Mouse (Mus musculus) forebrain, embryonic 16.5 days (tissue): Measurements from ENCODE around the gene 3110082I17Rik. TPM values are rescaled to one million over a fixed set of nuclear protein-coding genes. Genes with fewer than 3 reads are reported as not detected.
A peak's percentile ranks its signal among the peaks of the same experiment; 100 is the strongest.

Experiments
- ATAC-seq: fragments of 200-750 bp; cut with Nextera tagmentation; 2 replicates; pipeline ENCODE4 v1.8.0; 2017; ENCODE audit warnings: mild to moderate bottlenecking, moderate library complexity
- H3K27ac ChIP-seq: fragments of 300-500 bp; sonication (generic); 2 replicates; pipeline ENCODE4 v1.5.1; 2014; ENCODE audit warnings: low read length, control low read depth
- H3K27me3 ChIP-seq: fragments of 300-500 bp; sonication (generic); replicated peaks from 2 replicates; pipeline ENCODE4 v1.6.1; 2014; ENCODE audit warnings: low read length; ENCODE audit not compliant: control insufficient read depth, insufficient read depth
- H3K36me3 ChIP-seq: fragments of 300-500 bp; sonication (generic); 2 replicates; pipeline ENCODE4 v1.6.1; 2014; ENCODE audit not compliant: control insufficient read depth, insufficient read depth
- H3K4me1 ChIP-seq: fragments of 300-500 bp; sonication (generic); replicated peaks from 2 replicates; pipeline ENCODE4 v1.6.1; 2014; ENCODE audit warnings: low read length; ENCODE audit not compliant: control insufficient read depth, insufficient read depth
- H3K4me2 ChIP-seq: fragments of 300-500 bp; sonication (generic); 2 replicates; pipeline ENCODE4 v1.6.1; 2014; ENCODE audit warnings: mild to moderate bottlenecking, low read length, control low read depth
- H3K4me3 ChIP-seq: fragments of 300-500 bp; sonication (generic); replicated peaks from 2 replicates; pipeline ENCODE4 v1.5.1; 2014; ENCODE audit warnings: mild to moderate bottlenecking, low read length, control low read depth
- H3K9ac ChIP-seq: fragments of 300-500 bp; sonication (generic); replicated peaks from 2 replicates; pipeline ENCODE4 v1.6.1; 2014; ENCODE audit warnings: low read depth, low read length, control low read depth
- H3K9me3 ChIP-seq: fragments of 300-500 bp; sonication (generic); 2 replicates; pipeline ENCODE4 v1.6.1; 2016; ENCODE audit warnings: low read length; ENCODE audit not compliant: control insufficient read depth
- WGBS: fragments of 180-500 bp; shearing (Covaris S2); extraction: QIAGEN DNeasy Blood & Tissue Kit; methylation state at CpG from one replicate; pipeline ENCODE4 v1.1.7; 2014; 5-methylcytosine and 5-hydroxymethylcytosine counted together
- polyA plus RNA-seq: library from polyadenylated mRNA; unstranded; fragments of >200 nt; fragmentation: Nextera tagmentation; extraction: Ambion mirVana; gene quantifications from 2 replicates; pipeline ENCODE4 v1.2.1, GENCODE M21; 2015

Gene 3110082I17Rik
- polyA plus RNA-seq, 1 experiment from 2014 or later, result 22.7 TPM

DNA sequence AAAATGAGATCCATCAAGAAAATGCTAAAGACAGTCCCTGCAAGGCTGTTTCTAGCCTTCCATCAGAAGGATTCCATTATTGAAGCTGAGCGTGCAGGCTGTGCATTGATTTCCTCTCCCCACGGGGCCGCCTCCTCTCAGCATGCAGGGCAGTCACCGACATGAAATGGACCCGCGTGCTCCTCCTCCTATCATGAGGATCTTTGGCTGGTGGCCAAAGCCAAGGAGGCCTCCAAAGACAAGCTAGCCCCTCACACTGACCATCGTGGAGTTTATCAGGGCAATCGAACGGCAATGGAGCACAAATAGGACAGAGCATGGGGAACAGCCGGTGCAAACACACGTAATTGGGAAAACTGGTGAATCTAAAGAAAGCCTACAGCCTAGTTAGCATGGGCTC, 29.8 kb upstream of the 3110082I17Rik start:
- no peak overlapping the region for H3K4me2 ChIP-seq
- no peak overlapping the region for H3K27ac ChIP-seq
- no peak overlapping the region for H3K4me3 ChIP-seq
- H3K36me3 ChIP-seq, result no peaks in the 10 kb centered on the region
- no peaks in the 10 kb centered on the region for H3K4me1 ChIP-seq
- no peak overlapping the region for H3K9ac ChIP-seq
- WGBS, result 77% methylated on average over 11 of the region's 11 CpGs
- peaks cover 10% of the 10 kb centered on the region; the same call in 1 of the 2 replicates for H3K9me3 ChIP-seq
- 0 out of 2 replicates have a peak, but pooled peaks cover 3% of the 10 kb centered on the region for H3K27me3 ChIP-seq
- no peak for ATAC-seq

DNA sequence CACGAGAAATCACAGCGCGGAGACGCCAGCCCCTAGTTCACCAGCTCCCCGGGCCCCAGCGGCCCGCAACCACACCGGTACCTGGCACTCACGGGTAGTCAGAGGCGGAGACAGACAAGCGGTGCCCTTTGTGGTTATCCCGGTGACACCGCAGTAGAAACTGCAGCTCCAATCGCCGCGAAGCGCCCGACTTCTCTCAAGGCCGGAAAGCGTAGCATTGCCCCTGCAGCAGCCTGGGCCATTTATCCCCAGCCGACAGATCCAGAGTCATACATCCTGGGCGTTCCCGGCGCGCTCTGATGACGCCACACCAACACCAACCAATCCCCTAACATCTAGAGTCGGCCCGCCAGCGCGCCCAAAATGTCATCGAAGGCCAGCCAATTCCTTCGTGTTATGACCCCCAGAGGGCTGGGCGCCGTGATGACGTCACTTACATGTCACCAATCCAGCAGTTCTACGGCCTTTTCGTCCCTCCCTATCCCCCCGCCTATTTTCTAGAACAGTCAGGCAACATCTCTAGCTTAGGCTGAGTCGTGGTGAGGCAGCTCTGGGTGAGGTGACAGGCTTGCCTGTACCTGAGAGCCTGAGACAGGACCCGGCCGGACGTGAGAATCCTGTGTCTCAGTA, 24.0 kb upstream of the 3110082I17Rik start, which contains the start of gene Zfand2a:
Zfand2a (minus strand) TSS at position 365 of the 630 bp plus-strand sequence.
- H3K36me3 ChIP-seq, result peaks cover 11% of the 10 kb centered on the region
- H3K9me3 ChIP-seq, result peaks cover 10% of the 10 kb centered on the region; the same call in 1 of the 2 replicates
- H3K27me3 ChIP-seq, result 0 out of 2 replicates have a peak, but pooled peaks cover 3% of the 10 kb centered on the region
- H3K4me3 ChIP-seq, result peak within 1 kb of the TSS; percentile 95
- peak within 1 kb of the TSS; percentile 90 for H3K4me2 ChIP-seq
- peak within 1 kb of the TSS; percentile 80 for H3K9ac ChIP-seq
- peak; percentile 98 for ATAC-seq
- peak within 1 kb of the TSS; percentile 81 for H3K27ac ChIP-seq
- WGBS, result under 1% methylated on average over 42 of the region's 42 CpGs
- peaks cover 14% of the 10 kb centered on the region for H3K4me1 ChIP-seq

DNA sequence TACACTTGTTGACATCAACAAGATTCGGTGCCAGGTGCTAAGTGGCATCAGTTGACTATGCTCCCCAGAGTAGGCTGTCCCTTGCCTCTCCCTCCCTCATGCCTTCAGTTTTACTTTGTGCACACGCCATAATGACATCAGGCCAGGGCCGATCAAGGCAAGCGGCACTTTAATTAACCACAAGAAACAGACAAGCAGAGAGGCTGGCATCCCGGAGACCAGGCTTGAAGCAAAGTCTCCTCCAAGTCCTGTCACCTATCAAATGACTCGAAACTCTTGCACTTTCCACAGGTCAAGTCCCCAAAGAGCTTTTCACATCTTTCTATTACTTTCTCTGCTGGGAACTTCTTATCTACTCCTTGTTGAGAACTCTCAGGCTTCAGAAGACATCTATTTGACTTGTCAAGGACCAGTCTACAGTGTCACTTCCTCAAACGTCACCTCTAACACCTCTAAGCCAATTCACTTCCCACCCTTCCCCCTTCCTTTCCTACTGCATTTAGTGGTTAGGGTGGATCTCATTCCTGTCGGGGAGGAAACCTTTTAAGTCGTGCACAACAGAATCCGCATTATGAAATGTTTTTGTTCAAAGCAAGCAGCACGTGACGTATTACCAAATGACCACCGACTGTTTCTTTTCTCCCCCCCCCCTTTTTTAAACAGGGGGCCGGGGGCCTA, 23.0 kb upstream of the 3110082I17Rik start:
- 63% methylated on average over 14 of the region's 14 CpGs for WGBS
- no peak overlapping the region for H3K27ac ChIP-seq
- peak overlapping the region; percentile 95 for H3K4me3 ChIP-seq
- H3K4me1 ChIP-seq, result peaks cover 14% of the 10 kb centered on the region
- H3K9ac ChIP-seq, result peak overlapping the region; percentile 80
- H3K36me3 ChIP-seq, result peaks cover 11% of the 10 kb centered on the region
- ATAC-seq, result no peak
- H3K4me2 ChIP-seq, result peak overlapping the region; percentile 90
- H3K9me3 ChIP-seq, result peaks cover 10% of the 10 kb centered on the region; the same call in 1 of the 2 replicates
- 0 out of 2 replicates have a peak, but pooled peaks cover 3% of the 10 kb centered on the region for H3K27me3 ChIP-seq

DNA sequence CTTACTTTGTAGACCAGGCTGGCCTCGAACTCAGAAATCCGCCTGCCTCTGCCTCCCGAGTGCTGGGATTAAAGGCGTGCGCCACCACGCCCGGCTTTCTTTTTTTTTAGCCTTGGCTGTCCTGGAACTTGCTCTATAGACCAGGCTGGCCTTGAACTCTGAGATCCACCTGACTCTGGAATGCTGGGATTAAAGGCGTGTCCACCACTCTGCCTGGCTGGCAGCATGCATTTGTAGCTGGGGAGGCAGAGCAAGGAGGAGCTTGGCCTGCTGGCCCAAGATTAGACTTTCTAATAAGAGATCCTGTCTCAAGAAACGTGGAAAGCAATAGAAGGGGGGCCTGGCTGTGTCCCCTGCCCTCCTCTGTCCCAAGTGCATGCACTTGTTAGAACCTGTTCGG, 20.1 kb upstream of the 3110082I17Rik start:
- Histone ChIP-seq H3K27ac (no peak overlapping the region), H3K4me1 (peaks cover 14% of the 10 kb centered on the region), H3K9me3 (no peaks in the 10 kb centered on the region), H3K4me2 (no peak overlapping the region), H3K9ac (no peak overlapping the region), H3K27me3 (no peaks in the 10 kb centered on the region), H3K4me3 (no peak overlapping the region), H3K36me3 (peaks cover 15% of the 10 kb centered on the region)
- 89% methylated on average over 9 of the region's 10 CpGs for WGBS
- ATAC-seq, result no peak

DNA sequence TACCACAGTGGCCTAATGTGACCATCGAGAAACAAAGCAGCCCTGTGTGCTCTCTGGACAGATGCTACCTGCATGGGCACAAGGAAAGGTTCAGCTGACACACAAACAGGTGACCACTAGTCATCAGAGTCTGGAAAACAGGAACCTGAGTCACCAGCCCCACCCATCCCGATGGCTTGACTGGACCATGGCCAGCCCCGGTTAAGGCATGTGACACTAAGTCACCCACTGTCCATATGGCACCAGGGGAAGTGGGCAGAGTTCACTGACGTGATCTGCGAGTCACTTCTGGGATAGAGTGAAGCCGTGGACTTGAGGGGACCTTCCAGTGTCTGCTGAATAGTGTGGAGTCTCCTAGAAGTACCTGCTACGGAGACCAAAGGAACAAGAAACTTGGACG, 18.8 kb upstream of the 3110082I17Rik start:
- no peak for ATAC-seq
- WGBS, result 92% methylated on average over 8 of the region's 8 CpGs
- H3K36me3 ChIP-seq, result peaks cover 23% of the 10 kb centered on the region

DNA sequence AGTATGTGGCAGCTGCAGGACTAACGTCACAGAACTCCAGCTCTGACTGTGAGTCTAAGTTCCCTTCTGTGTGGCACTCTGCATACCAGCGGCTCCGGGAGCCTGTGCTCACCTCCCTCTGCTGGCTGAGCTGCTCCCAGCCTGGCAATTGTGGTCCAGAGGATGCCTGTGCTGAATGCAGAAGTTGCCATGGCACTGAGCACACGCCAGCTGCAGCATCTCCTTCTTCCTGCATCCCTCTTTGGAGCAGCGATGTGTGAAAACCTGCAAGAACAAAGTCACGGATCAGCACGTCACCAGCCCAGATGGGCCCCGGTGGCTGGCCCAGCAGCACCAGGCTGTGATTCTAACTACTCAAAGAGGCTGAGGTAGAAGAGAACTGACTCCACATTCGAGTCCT, 14.4 kb upstream of the 3110082I17Rik start:
- 68% methylated on average over 9 of the region's 9 CpGs for WGBS
- peaks cover 22% of the 10 kb centered on the region for H3K36me3 ChIP-seq
- H3K9ac ChIP-seq, result no peak overlapping the region
- H3K27ac ChIP-seq, result no peak overlapping the region
- ATAC-seq, result no peak
- H3K4me1 ChIP-seq, result no peaks in the 10 kb centered on the region
- H3K9me3 ChIP-seq, result no peaks in the 10 kb centered on the region
- H3K4me3 ChIP-seq, result no peak overlapping the region
- no peaks in the 10 kb centered on the region for H3K27me3 ChIP-seq
- H3K4me2 ChIP-seq, result no peak overlapping the region

More for the DNA sequence above, 18.8 kb upstream of the 3110082I17Rik start:
- Histone ChIP-seq H3K4me3 (no peak overlapping the region), H3K9me3 (no peaks in the 10 kb centered on the region), H3K27me3 (no peaks in the 10 kb centered on the region), H3K4me2 (no peak overlapping the region), H3K9ac (no peak overlapping the region), H3K27ac (no peak overlapping the region), H3K4me1 (peaks cover 11% of the 10 kb centered on the region)

DNA sequence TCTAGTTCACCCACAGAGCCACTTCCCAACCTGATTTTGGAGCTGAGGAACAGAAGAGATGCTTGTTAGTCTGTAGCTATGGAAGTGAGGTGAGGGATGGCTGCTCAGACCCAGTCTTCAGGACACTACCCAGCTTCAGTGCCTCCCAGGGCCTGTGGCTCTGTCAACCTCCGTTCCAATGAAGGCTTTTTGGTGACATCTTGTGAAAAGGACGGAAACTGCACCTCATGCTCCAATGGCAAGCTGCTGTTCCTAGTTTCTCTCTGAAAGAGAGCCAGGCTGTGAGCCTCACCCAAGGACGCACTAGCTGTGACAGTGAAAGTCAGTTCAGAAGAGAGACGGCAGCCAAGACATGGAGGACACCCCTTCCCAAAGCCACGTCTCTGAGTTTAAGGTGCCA, 7.7 kb upstream of the 3110082I17Rik start:
- Histone ChIP-seq H3K4me2 (no peak overlapping the region), H3K4me3 (no peak overlapping the region), H3K9ac (no peak overlapping the region), H3K9me3 (no peaks in the 10 kb centered on the region), H3K36me3 (peaks cover 7% of the 10 kb centered on the region), H3K4me1 (no peaks in the 10 kb centered on the region), H3K27ac (no peak overlapping the region), H3K27me3 (no peaks in the 10 kb centered on the region)
- ATAC-seq, result no peak
- 47% methylated on average over 5 of the region's 5 CpGs for WGBS

DNA sequence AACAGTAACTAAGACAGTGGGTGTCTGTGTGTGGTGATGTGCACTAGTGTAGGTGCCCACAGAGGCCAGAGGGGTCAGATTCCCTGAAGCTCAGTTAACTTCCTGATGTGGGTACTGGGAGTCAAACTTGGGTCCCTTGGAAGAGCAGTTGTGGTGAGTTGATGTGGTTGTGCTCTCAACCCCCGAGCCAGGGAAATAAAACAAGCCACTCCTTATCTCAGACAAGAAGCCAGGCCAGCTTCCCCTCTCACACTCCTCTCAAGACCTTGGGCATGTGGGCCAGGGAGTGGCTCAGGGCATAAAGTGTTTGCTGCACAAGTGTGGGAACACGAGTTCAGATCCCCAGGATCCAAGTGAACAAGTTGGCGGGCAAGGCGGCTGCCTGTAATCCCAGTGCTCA, 6.5 kb upstream of the 3110082I17Rik start:
- 76% methylated on average over 4 of the region's 4 CpGs for WGBS
- Histone ChIP-seq H3K9me3 (no peaks in the 10 kb centered on the region), H3K4me2 (no peak overlapping the region), H3K27me3 (no peaks in the 10 kb centered on the region), H3K9ac (no peak overlapping the region), H3K4me1 (no peaks in the 10 kb centered on the region), H3K27ac (no peak overlapping the region), H3K4me3 (no peak overlapping the region), H3K36me3 (peaks cover 3% of the 10 kb centered on the region)
- no peak for ATAC-seq

DNA sequence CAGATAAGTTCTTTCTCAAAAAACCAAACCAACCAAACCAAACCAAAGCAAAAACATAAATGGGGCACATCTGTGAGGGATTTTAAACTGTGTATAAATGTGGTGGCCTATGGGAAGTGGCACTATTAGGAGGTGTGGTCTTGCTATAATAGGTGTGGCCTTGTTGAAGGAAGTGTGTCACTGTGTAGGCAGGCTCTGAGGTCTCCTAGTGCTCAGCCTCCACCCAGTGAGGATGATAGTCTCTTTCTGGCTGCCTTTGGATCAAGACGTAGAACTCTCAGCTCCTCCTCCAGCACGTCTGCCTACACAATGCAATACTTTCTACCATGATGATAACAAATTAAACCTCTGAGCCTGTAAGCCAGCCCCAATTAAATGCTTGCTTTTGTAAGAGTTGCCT, 6.0 kb upstream of the 3110082I17Rik start:
- Histone ChIP-seq H3K4me2 (no peak overlapping the region), H3K9me3 (no peaks in the 10 kb centered on the region), H3K27ac (no peak overlapping the region), H3K36me3 (peaks cover under 1% of the 10 kb centered on the region; the same call in 1 of the 2 replicates), H3K4me3 (no peak overlapping the region), H3K4me1 (no peaks in the 10 kb centered on the region), H3K27me3 (no peaks in the 10 kb centered on the region), H3K9ac (no peak overlapping the region)
- no peak for ATAC-seq
- WGBS, result 76% methylated on average over 2 of the region's 2 CpGs
